Mouse (Mus musculus) layer of hippocampus, adult 6 months (tissue): Measurements from ENCODE around the gene Pakap. TPM values are rescaled to one million over a fixed set of nuclear protein-coding genes. Genes with fewer than 3 reads are reported as not detected.

ENCODE experiments used
- long read RNA-seq, 2 experiments: library from polyadenylated mRNA; unstranded; transcript quantifications; one replicate each; pipeline ENCODE4 v2.0.0; 2019 to 2020
- polyA plus RNA-seq: library from polyadenylated mRNA; unstranded; fragments of <200 nt; fragmentation: Nextera tagmentation; gene quantifications from 2 replicates; pipeline ENCODE4 v1.2.3, GENCODE M21; 2021

Pakap gene
- polyA plus RNA-seq, result 8.3 and 9.1 TPM in 2 replicates
- long read RNA-seq, experiment 1, full-length matches to known transcripts, result 2 of 14 reads
- long read RNA-seq, experiment 1, partial matches to known transcripts, result 3 of 14 reads
- long read RNA-seq, experiment 1, other reads (novel, unspliced or antisense), result 9 of 14 reads
- long read RNA-seq, experiment 2, full-length matches to known transcripts, result 25 of 145 reads
- long read RNA-seq, experiment 2, partial matches to known transcripts, result 22 of 145 reads
- long read RNA-seq, experiment 2, other reads (novel, unspliced or antisense), result 98 of 145 reads

DNA sequence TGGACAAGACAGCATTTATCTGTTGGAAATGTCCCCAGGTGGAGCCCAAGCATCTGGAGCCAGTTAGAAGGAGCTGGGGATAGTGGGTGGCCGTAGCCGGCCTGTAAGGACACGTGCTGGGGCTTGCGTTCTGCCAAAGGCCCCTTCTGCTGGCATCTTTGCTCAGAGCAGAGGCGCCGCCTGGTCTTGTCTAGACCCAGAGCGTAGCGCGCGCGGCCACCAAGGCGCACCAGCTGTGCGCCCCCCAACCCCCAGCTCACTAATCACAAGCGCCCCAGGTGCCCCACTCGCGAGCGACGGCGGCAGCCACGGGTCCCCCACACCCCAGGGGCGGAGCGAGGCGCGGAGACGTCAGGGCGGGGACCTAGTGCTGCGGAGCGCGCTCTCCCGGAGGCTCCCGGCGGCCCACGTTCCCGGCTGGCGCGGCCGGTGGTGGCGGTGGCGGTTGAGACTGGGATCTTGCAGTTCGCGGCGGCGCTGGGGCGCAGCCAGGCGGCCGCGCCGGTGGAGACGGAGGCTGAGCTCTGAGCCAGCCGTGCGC is at the start of gene Pakap:
Gene Pakap, plus strand, starts transcription at position 514 of the 541 bp plus-strand sequence.

DNA sequence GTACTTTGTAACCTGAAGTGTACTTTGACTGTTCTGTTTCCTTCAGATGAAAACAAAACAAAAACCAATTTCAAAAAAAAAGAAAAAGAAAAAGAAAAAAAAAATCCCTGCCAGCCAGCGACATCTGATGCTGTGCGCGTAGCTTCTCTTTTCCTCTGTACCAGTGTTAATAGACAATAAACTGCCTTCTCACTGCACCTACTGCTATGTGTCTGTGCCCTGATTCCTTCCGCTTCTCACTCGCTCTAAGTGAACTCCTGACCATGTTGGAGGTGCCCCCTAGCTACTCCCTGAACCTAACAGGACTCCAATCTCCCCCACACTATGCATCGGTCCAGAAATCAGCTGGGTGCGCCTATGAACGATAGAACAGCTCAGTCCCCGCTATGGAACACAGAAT is 149.4 kb downstream of the Pakap start, which contains the start of gene Akap2:
Gene Akap2, plus strand, starts transcription at position 304 of the 400 bp plus-strand sequence.

DNA sequence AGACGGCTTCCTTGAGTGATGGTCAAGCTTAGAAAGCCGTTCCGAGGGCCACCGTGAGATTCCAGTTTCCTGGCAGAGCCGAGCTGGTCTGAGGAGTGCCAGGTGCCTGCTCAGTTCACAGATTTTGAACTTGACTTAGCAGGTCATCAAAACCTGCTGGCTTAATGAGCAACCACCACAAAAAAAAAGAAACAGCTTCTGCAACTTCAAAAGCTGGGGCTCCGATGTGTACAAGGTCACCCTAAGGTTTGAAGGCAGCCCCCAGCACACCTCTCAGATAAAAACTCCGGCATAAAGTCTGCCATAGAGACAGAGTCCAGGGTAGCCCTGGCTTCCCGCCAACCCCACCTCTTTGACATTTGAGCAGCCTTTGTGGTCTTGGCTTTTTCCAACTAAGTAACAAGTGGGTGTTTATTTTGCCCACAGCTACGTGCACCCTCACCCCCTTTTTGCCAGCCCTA is 348.3 kb downstream of the Pakap start, which contains the start of gene D630039A03Rik:
Gene D630039A03Rik, minus strand, starts transcription at position 97 of the 461 bp plus-strand sequence.

Other genes starting within 250 kb of the Pakap start
- 4.7 and 6.2 TPM in 2 replicates for gene Palm2, start 133.9 kb upstream of the Pakap start, polyA plus RNA-seq
- 10.4 and 12.8 TPM in 2 replicates for gene Akap2, start 149.5 kb downstream of the Pakap start, polyA plus RNA-seq